Mouse (Mus musculus) MEL (cell line): ENCODE data around the gene Snx10. TPM values are rescaled to one million over a fixed set of nuclear protein-coding genes. Genes with fewer than 3 reads are reported as not detected.

Experiments used
- DNase-seq: peaks from one replicate; pipeline ENCODE4 v3.0.0; 2011; ENCODE audit warnings: low read depth, low spot score
- H3K27ac ChIP-seq: 2 replicates; pipeline ENCODE4 v1.5.1; 2012; ENCODE audit warnings: low read depth, mild to moderate bottlenecking, control low read depth, low read length, moderate library complexity; ENCODE audit not compliant: control insufficient read depth
- H3K27me3 ChIP-seq, 2 experiments: fragments of 150-350 bp in 1 of 2; sonication (generic) in 1 of 2; 2 replicates each; pipeline ENCODE4 v1.6.1; 2012; ENCODE audit warnings: low read length in 2 of 2, mild to moderate bottlenecking in 2 of 2, improper control_type of control experiment in 1 of 2, moderate library complexity in 1 of 2; ENCODE audit not compliant: insufficient read depth in 2 of 2, control insufficient read depth in 1 of 2
- H3K36me3 ChIP-seq, 2 experiments: 2 replicates each; pipeline ENCODE4 v1.6.1; 2012 to 2014; ENCODE audit warnings: low read length in 2 of 2, improper control_type of control experiment in 1 of 2, inconsistent platforms in 1 of 2, mild to moderate bottlenecking in 1 of 2; ENCODE audit not compliant: insufficient read depth in 2 of 2, control insufficient read depth in 1 of 2
- H3K4me1 ChIP-seq, 2 experiments: fragments of 150-350 bp in 1 of 2; sonication (generic) in 1 of 2; 2 replicates each; pipeline ENCODE4 v1.6.1; 2012; ENCODE audit warnings: low read length in 2 of 2, improper control_type of control experiment in 1 of 2, mild to moderate bottlenecking in 1 of 2; ENCODE audit not compliant: insufficient read depth in 2 of 2, control insufficient read depth in 1 of 2
- H3K4me3 ChIP-seq, 2 experiments: fragments of 150-350 bp in 1 of 2; sonication (generic) in 1 of 2; 2 replicates each; pipeline ENCODE4 v1.5.1; 2012; ENCODE audit warnings: low read depth in 2 of 2, low read length in 2 of 2, mild to moderate bottlenecking in 2 of 2, moderate library complexity in 2 of 2, control low read depth in 1 of 2, improper control_type of control experiment in 1 of 2; ENCODE audit not compliant: control insufficient read depth in 1 of 2, insufficient read depth in 1 of 2
- H3K79me2 ChIP-seq: 2 replicates; pipeline ENCODE4 v1.6.1; 2012; ENCODE audit warnings: mild to moderate bottlenecking, low read length, moderate library complexity; ENCODE audit not compliant: control insufficient read depth, poor library complexity, insufficient read depth
- H3K9ac ChIP-seq: 2 replicates; pipeline ENCODE4 v1.6.1; 2012; ENCODE audit warnings: low read depth, mild to moderate bottlenecking, control low read depth, low read length, moderate library complexity; ENCODE audit not compliant: control insufficient read depth, poor library complexity, severe bottlenecking
- H3K9me3 ChIP-seq: fragments of 150-350 bp; sonication (generic); replicated peaks from 2 replicates; pipeline ENCODE4 v1.6.1; 2012; ENCODE audit warnings: mild to moderate bottlenecking, low read length, improper control_type of control experiment, moderate library complexity; ENCODE audit not compliant: insufficient read depth
- BHLHE40 ChIP-seq: IDR thresholded peaks from 2 replicates; pipeline ENCODE4 v1.6.1; 2012; ENCODE audit warnings: low read depth, mild to moderate bottlenecking, inconsistent platforms, low read length, improper control_type of control experiment, borderline replicate concordance
- CHD1 ChIP-seq: IDR thresholded peaks from 2 replicates; pipeline ENCODE4 v1.6.1; 2012; ENCODE audit warnings: low read depth, mild to moderate bottlenecking, inconsistent platforms, low read length, improper control_type of control experiment
- CHD2 ChIP-seq: IDR thresholded peaks from 2 replicates; pipeline ENCODE4 v1.6.1; 2011; ENCODE audit warnings: low read length, improper control_type of control experiment
- CTCF ChIP-seq, 3 experiments: IDR thresholded peaks in 2 of 3; conservative IDR thresholded peaks in 1 of 3; 2 replicates each; pipeline ENCODE4 v1.5.1; 2011 to 2012; ENCODE audit warnings: low read length in 3 of 3, low read depth in 2 of 3, mild to moderate bottlenecking in 2 of 3, improper control_type of control experiment in 1 of 3, inconsistent platforms in 1 of 3, mixed read lengths in 1 of 3, moderate library complexity in 1 of 3; ENCODE audit not compliant: control insufficient read depth in 1 of 3, insufficient read depth in 1 of 3, poor library complexity in 1 of 3, severe bottlenecking in 1 of 3
- E2F4 ChIP-seq: IDR thresholded peaks from 2 replicates; pipeline ENCODE4 v1.6.1; 2011; ENCODE audit warnings: low read depth, low read length, improper control_type of control experiment, borderline replicate concordance
- ELF1 ChIP-seq: IDR thresholded peaks from 2 replicates; pipeline ENCODE4 v1.6.1; 2014; ENCODE audit warnings: low read depth, mild to moderate bottlenecking, inconsistent platforms, low read length, improper control_type of control experiment, moderate library complexity
- ETS1 ChIP-seq: IDR thresholded peaks from 2 replicates; pipeline ENCODE4 v1.6.1; 2012; ENCODE audit warnings: low read depth, mild to moderate bottlenecking, inconsistent platforms, low read length, improper control_type of control experiment, moderate library complexity
- GABPA ChIP-seq: IDR thresholded peaks from 2 replicates; pipeline ENCODE4 v1.6.1; 2012; ENCODE audit warnings: low read depth, mild to moderate bottlenecking, inconsistent platforms, low read length, improper control_type of control experiment, moderate library complexity
- GATA1 ChIP-seq: IDR thresholded peaks from 2 replicates; pipeline ENCODE4 v1.6.1; 2011; ENCODE audit warnings: low read depth, low read length, improper control_type of control experiment
- HCFC1 ChIP-seq: IDR thresholded peaks from 2 replicates; pipeline ENCODE4 v1.6.1; 2012; ENCODE audit warnings: low read depth, mild to moderate bottlenecking, inconsistent platforms, low read length, improper control_type of control experiment, moderate library complexity
- KAT2A ChIP-seq: conservative IDR thresholded peaks from 2 replicates; pipeline ENCODE4 v1.6.1; 2012; ENCODE audit warnings: low read depth, low read length, improper control_type of control experiment, inconsistent platforms
- MAFK ChIP-seq: IDR thresholded peaks from 2 replicates; pipeline ENCODE4 v1.6.1; 2011; ENCODE audit warnings: low read depth, mild to moderate bottlenecking, low read length, improper control_type of control experiment, borderline replicate concordance
- MAX ChIP-seq: IDR thresholded peaks from 2 replicates; pipeline ENCODE4 v1.6.1; 2011; ENCODE audit warnings: low read length, improper control_type of control experiment
- MAZ ChIP-seq: IDR thresholded peaks from 2 replicates; pipeline ENCODE4 v1.6.1; 2012; ENCODE audit warnings: low read depth, mild to moderate bottlenecking, inconsistent platforms, low read length, improper control_type of control experiment
- MEF2A ChIP-seq: IDR thresholded peaks from 2 replicates; pipeline ENCODE4 v1.6.1; 2014; ENCODE audit warnings: low read depth, mild to moderate bottlenecking, inconsistent platforms, low read length, improper control_type of control experiment; ENCODE audit not compliant: poor library complexity, insufficient replicate concordance, severe bottlenecking; ENCODE audit errors: extremely low read depth
- MXI1 ChIP-seq: IDR thresholded peaks from 2 replicates; pipeline ENCODE4 v1.6.1; 2011; ENCODE audit warnings: mild to moderate bottlenecking, low read depth, low read length, improper control_type of control experiment
- MYB ChIP-seq: IDR thresholded peaks from 2 replicates; pipeline ENCODE4 v1.6.1; 2011; ENCODE audit warnings: mild to moderate bottlenecking, low read depth, low read length, improper control_type of control experiment
- MYC ChIP-seq: IDR thresholded peaks from 2 replicates; pipeline ENCODE4 v1.6.1; 2011; ENCODE audit warnings: low read depth, mild to moderate bottlenecking, low read length, improper control_type of control experiment, moderate library complexity
- NELFE ChIP-seq: IDR thresholded peaks from 2 replicates; pipeline ENCODE4 v1.6.1; 2011; ENCODE audit warnings: low read depth, low read length, improper control_type of control experiment
- NRF1 ChIP-seq: IDR thresholded peaks from 2 replicates; pipeline ENCODE4 v1.6.1; 2014; ENCODE audit warnings: low read depth, mild to moderate bottlenecking, inconsistent platforms, low read length, improper control_type of control experiment, moderate library complexity; ENCODE audit not compliant: poor library complexity, insufficient read depth, severe bottlenecking
- POLR2AphosphoS2 ChIP-seq: IDR thresholded peaks from 2 replicates; pipeline ENCODE4 v1.6.1; 2011; ENCODE audit warnings: low read length, improper control_type of control experiment
- RAD21 ChIP-seq: IDR thresholded peaks from 2 replicates; pipeline ENCODE4 v1.6.1; 2011; ENCODE audit warnings: mild to moderate bottlenecking, low read depth, low read length, improper control_type of control experiment
- RCOR1 ChIP-seq: IDR thresholded peaks from 2 replicates; pipeline ENCODE4 v1.6.1; 2012; ENCODE audit warnings: low read depth, mild to moderate bottlenecking, inconsistent platforms, low read length, improper control_type of control experiment
- SMC3 ChIP-seq: IDR thresholded peaks from 2 replicates; pipeline ENCODE4 v1.6.1; 2011; ENCODE audit warnings: low read depth, low read length, improper control_type of control experiment
- TAL1 ChIP-seq: IDR thresholded peaks from 2 replicates; pipeline ENCODE4 v1.6.1; 2012; ENCODE audit warnings: mild to moderate bottlenecking, inconsistent platforms, low read length, moderate library complexity, mixed read lengths
- TBP ChIP-seq: IDR thresholded peaks from 2 replicates; pipeline ENCODE4 v1.8.0; 2011; ENCODE audit warnings: low read depth, low read length, improper control_type of control experiment
- TCF12 ChIP-seq: IDR thresholded peaks from 2 replicates; pipeline ENCODE4 v1.6.1; 2014; ENCODE audit warnings: low read depth, mild to moderate bottlenecking, inconsistent platforms, low read length, improper control_type of control experiment, moderate library complexity
- UBTF ChIP-seq: IDR thresholded peaks from 2 replicates; pipeline ENCODE4 v1.6.1; 2012; ENCODE audit warnings: low read depth, mild to moderate bottlenecking, inconsistent platforms, low read length, improper control_type of control experiment, moderate library complexity, borderline replicate concordance; ENCODE audit not compliant: insufficient read depth
- USF1 ChIP-seq: IDR thresholded peaks from 2 replicates; pipeline ENCODE4 v1.6.1; 2014; ENCODE audit warnings: low read depth, mild to moderate bottlenecking, inconsistent platforms, low read length, improper control_type of control experiment, moderate library complexity
- USF2 ChIP-seq, 2 experiments: IDR thresholded peaks; 2 replicates each; pipeline ENCODE4 v1.6.1; 2011 to 2012; ENCODE audit warnings: improper control_type of control experiment in 2 of 2, low read length in 2 of 2, borderline replicate concordance in 1 of 2, inconsistent platforms in 1 of 2, low read depth in 1 of 2, mild to moderate bottlenecking in 1 of 2; ENCODE audit not compliant: insufficient read depth in 1 of 2
- ZC3H11A ChIP-seq: IDR thresholded peaks from 2 replicates; pipeline ENCODE4 v1.6.1; 2012; ENCODE audit warnings: low read depth, mild to moderate bottlenecking, inconsistent platforms, low read length, improper control_type of control experiment
- ZKSCAN1 ChIP-seq: IDR thresholded peaks from 2 replicates; pipeline ENCODE4 v1.6.1; 2012; ENCODE audit warnings: low read depth, mild to moderate bottlenecking, inconsistent platforms, low read length, improper control_type of control experiment, moderate library complexity
- ZMIZ1 ChIP-seq: IDR thresholded peaks from 2 replicates; pipeline ENCODE4 v1.6.1; 2012; ENCODE audit warnings: low read depth, mild to moderate bottlenecking, inconsistent platforms, low read length, improper control_type of control experiment, moderate library complexity
- ZNF384 ChIP-seq: IDR thresholded peaks from 2 replicates; pipeline ENCODE4 v1.6.1; 2012; ENCODE audit warnings: low read depth, mild to moderate bottlenecking, inconsistent platforms, low read length, improper control_type of control experiment
- polyA plus RNA-seq, 2 experiments: library from polyadenylated mRNA; stranded (reverse) in 1 of 2; unstranded in 1 of 2; fragments of >175 nt in 1 of 2; fragments of >200 nt in 1 of 2; gene quantifications; 2 replicates each; pipeline versions ENCODE4 v1.2.1 to v1.2.4; 2012; ENCODE audit warnings: low replicate concordance in 2 of 2, low read depth in 1 of 2; ENCODE audit not compliant: insufficient read length in 2 of 2, insufficient read depth in 1 of 2, missing spikeins in 1 of 2
- total RNA-seq: library from RNA; depleted of rRNA; stranded (reverse); fragments of 300-350 nt; gene quantifications from 2 replicates; pipeline ENCODE4 v1.2.3, GENCODE M21; 2012

Gene Snx10
- total and polyA plus RNA-seq, 3 experiments, result 3.9 to 7.0 TPM; not detected in 1

GRCm38 (mm10) chr6:51508750-51509648 is 14.7 kb upstream of the Snx10 start:
- H3K27ac ChIP-seq, result peak overlapping the region; percentile 34; the same call in 1 of the 2 replicates
- DNase-seq, result peak; percentile 95
- no peaks in the 10 kb centered on the region for H3K9me3 ChIP-seq
- peaks cover 0 to 7% of the 10 kb centered on the region in 2 experiments; a peak in 2 of 4 replicates for H3K36me3 ChIP-seq
- no peaks in the 10 kb centered on the region for H3K27me3 ChIP-seq
- H3K4me1 ChIP-seq, result peaks cover 0 to 3% of the 10 kb centered on the region in 2 experiments; a peak in 3 of 4 replicates
- H3K9ac ChIP-seq, result peak overlapping the region; percentile 62
- peak overlapping the region; percentile 49 to 66 for H3K4me3 ChIP-seq
- H3K79me2 ChIP-seq, result no peaks in the 10 kb centered on the region
- TF ChIP-seq GATA1 (peak; percentile 52; the same call in 1 of the 2 replicates), MYC (peak; percentile 78), SMC3 (peak; percentile 66), ZNF384 (0 out of 2 replicates have a peak, but pooled peaks have one; percentile 19), E2F4 (no peak), BHLHE40 (no peak), NRF1 (peak; percentile 92), MAFK (no peak), NELFE (peak; percentile 33; the same call in 1 of the 2 replicates), RCOR1 (peak; percentile 70; the same call in 1 of the 2 replicates), TBP (no peak), USF1 (no peak), ZMIZ1 (no peak), UBTF (no peak), POLR2AphosphoS2 (no peak), ETS1 (no peak), TAL1 (no peak), ZKSCAN1 (no peak), CTCF (IDR thresholded peaks at IDR 0.05 in 2 of 3, conservative IDR thresholded peaks at IDR 0.05 in 1 of 3; ENCODE audit: control insufficient read depth in 1 of 3, insufficient read depth in 1 of 3, low read depth in 2 of 3, low read length in 3 of 3, poor library complexity in 1 of 3, severe bottlenecking in 1 of 3) (peak; percentile 86 to 97 (median 87)), MEF2A (no peak), RAD21 (peak; percentile 81), TCF12 (no peak; the same call in 1 of the 2 replicates), MAZ (peak; percentile 47; the same call in 1 of the 2 replicates), HCFC1 (peak; percentile 62; the same call in 1 of the 2 replicates), GABPA (no peak), MXI1 (no peak), USF2 (IDR thresholded peaks at IDR 0.05; ENCODE audit: borderline replicate concordance in 1 of 2, insufficient read depth in 1 of 2, low read depth in 1 of 2, low read length in 2 of 2) (no peak), ELF1 (no peak), CHD2 (no peak), KAT2A (no peak), CHD1 (no peak), ZC3H11A (peak; percentile 47; the same call in 1 of the 2 replicates), MYB (no peak), MAX (peak; percentile 68; the same call in 1 of the 2 replicates)
